Mouse (Mus musculus): ENCODE data around the gene Gm17079.
"Not testable (repeated sequence)": the region's sequence is repeated elsewhere in the genome, so short reads cannot be mapped to it uniquely, and the experiment has no call there.

Gm17079 gene

DNA sequence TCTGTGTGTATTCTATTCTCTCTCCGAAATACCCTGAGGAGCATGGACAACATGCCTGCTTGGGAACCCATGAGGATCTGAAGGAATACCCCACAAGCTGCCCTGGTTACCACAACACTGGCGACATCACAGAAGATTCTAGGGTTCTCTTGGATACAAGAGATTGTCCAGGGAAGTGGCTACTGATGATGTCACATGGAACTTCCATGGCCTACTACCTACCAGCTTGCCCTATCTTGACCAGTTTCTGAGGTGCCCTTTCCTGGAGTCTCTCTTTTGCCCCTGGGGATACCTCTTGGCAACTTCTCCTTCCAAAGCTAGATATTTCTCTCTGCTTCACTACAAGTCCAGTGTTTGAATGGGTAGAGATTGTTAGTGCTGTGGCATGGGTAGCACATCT is at the start of gene Gm17079:
Gene Gm17079 (minus strand): TSS at position 101 of the 400 bp plus-strand sequence.
- not testable (repeated sequence) for DNase-seq (ENCODE audit: low spot score)

- peak; percentile 39 for DNase-seq (ENCODE audit: low spot score)
Measured at GRCm38 (mm10) chr14:51740347-51741170, 45.3 kb upstream of the Gm17079 start.

GRCm38 (mm10) chr14:51739150-51739993 is 44.1 kb upstream of the Gm17079 start:
- DNase-seq (ENCODE audit: low spot score): no peak

GRCm38 (mm10) chr14:51738411-51739149 is 43.3 kb upstream of the Gm17079 start:
- DNase-seq (ENCODE audit: low spot score): peak; percentile 37

GRCm38 (mm10) chr14:51737967-51738366 is 42.7 kb upstream of the Gm17079 start:
- no peak for DNase-seq (ENCODE audit: low spot score)

GRCm38 (mm10) chr14:51717083-51717482 is 21.8 kb upstream of the Gm17079 start, which contains the start of gene Gm5800:
Gene Gm5800, minus strand, starts transcription at chr14:51717183.
- DNase-seq (ENCODE audit: low spot score): no peak

DNA sequence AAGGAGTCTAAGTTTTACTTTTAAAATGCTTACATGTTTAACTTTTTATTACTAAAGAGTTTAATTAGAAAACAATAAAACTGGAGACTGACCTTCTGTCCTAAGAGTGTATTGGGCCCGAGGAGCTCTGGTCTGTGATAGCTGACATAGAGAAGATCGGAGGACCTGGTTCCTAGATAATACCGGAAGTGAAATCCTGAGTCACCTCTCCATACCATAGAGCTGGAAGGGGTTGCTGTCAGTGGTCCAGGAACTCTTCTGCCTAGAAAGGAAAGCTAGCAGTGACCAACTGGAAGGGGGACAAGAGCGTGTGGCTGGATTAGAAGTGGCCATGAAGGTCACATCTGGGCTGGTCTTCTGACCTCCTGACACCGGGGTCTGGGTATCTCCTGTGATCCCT is 18.0 kb downstream of the Gm17079 start:
- DNase-seq (ENCODE audit: low spot score): no peak
